Mouse (Mus musculus): ENCODE measurements at regions not wholly inside any gene's neighbourhood (a gene's known extent, or its start where the extent isn't known, plus 50 kb on each side); places are given as distances from the start of the nearest gene placed in this dataset.
"Not testable (repeated sequence)": the region's sequence is repeated elsewhere in the genome, so short reads cannot be mapped to it uniquely, and the experiment has no call there.

- no peak for DNase-seq (ENCODE audit: low read depth, low spot score)
These were observed 122.0 kb upstream of the Mettl15 start for GRCm38 (mm10) chr2:109402556-109402955.

DNA sequence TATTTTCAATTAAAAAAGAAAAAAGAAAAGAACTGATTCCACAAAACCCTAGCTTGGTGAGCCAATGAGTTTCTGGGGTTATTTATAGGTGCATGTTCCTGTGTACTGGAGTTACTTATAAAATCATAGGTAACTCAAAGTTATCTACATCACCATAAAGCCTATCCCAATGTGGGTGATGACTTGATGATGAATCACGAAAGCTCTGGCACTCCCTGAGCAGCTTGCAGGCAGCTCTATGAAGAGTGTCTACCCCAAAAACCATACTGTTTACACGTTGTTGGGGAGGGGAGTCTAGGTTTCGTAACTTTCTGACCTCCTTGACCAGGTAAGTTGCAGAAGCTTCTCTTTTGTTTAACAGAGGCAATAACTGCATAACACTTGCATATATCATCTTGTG lies 123.7 kb upstream of the Mettl15 start:
- no peak for DNase-seq (ENCODE audit: low read depth, low spot score)

DNA sequence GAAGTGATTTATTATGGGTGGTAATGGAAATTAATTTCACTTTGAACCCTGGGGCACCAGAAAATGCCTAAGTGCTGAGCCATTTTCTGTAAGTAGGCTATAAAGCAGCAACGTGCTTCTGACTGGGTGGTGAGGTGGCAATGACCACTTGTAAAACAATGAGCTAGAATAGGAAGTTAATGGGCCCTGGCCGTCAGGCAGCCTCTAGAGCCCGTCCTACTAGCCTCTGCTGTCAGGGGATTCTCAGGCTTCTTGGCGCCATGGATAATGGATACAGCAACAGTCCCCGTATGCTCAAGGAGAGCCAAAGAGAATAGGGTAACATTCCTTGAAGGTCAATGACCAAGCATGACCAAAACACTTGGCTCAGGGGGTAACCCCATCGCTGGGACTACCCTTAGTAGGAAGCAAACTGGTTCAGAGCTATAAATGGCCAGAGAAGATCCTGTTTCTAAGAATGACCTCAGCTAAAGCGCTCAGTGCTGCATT lies 126.1 kb upstream of the Mettl15 start:
- DNase-seq (ENCODE audit: low read depth, low spot score), result no peak

GRCm38 (mm10) chr2:109420098-109420497 lies 139.6 kb upstream of the Mettl15 start:
- DNase-seq (ENCODE audit: low read depth, low spot score), result peak; percentile 69

DNA sequence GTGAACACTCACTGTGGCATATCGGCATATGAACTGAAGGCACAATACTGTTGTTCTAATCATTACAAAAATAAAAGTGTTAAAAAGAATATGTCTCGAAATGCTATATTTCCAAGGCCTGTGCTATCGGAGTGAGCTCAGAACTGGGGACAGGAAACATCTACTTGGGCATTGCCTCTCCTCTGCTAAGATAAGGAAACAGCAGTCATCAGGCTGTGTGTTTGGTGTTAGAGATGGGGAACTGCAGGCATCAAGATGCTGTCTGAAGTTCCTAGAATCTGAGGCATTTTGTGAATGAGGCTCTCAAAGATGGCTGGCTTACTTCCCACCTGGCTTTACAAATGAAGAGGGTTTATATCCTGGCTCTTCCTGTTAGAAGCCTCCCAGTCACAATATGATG lies 150.6 kb upstream of the Mettl15 start:
- DNase-seq (ENCODE audit: low read depth, low spot score), result no peak

DNA sequence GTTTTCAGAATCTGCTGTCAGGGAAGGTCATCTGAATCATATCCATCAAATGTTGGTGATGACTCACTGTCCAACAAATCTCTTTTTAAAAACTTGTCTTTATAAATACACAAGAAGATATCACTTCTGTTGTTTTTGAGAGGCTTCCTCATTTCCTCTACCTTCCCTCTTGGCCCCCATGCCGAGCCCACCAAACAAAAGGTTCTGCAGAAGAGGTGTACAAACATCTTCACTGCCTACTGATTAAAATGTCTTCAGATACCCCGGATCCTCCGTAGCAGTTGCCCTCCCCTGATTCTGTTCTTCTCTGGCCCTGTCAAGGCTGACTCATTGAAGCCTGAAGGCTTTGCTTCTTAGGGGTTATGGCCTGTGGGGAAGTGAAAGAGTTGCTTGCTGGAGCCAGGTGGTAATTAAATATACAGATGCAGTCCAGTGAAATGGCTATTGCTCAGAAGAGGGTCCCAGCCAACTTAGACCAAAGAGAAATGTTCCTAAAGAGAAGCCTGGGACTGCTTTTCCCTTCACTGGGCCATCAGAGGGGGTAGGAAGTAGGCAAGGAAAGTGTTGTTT lies 162.1 kb upstream of the Mettl15 start:
- no peak for DNase-seq (ENCODE audit: low read depth, low spot score)

GRCm38 (mm10) chr2:109443521-109444066 lies 163.0 kb upstream of the Mettl15 start:
- DNase-seq (ENCODE audit: low read depth, low spot score), result no peak

DNA sequence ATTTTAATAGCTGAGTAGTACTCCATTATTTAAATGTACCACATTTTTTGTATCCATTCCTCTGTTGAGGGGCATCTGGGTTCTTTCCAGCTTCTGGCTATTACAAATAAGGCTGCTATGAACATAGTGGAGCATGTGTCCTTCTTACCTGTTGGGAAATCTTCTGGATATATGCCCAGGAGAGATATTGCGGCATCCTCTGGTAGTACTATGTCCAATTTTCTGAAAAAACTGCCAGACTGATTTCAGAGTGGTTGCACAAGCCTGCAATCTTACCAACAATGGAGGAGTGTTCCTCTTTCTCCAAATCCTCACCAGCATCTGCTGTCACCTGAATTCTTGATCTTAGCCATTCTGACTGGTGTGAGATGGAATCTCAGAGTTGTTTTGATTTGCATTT lies 181.7 kb upstream of the Mettl15 start:
- DNase-seq (ENCODE audit: low read depth, low spot score), result not testable (repeated sequence)

DNA sequence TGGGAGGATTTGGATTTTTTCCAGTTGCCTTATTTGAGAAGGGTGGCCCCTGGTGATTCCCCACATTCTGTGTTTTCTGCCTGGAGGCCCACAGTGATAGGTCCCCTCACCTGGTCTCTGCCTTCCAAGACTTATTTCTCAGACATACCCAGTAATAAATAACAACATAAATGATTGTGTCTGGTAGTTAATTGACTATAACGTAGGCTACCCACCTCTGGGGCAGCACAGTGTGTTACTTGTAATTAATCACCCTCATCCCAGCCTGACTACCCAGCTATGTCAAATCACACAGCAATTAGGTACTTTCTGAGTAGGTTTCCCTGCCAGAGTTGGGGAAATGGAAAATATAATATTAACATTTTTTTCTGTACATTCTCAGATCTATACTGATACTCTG lies 190.2 kb upstream of the Bdnf start:
- no peak for DNase-seq (ENCODE audit: low read depth, low spot score)

DNA sequence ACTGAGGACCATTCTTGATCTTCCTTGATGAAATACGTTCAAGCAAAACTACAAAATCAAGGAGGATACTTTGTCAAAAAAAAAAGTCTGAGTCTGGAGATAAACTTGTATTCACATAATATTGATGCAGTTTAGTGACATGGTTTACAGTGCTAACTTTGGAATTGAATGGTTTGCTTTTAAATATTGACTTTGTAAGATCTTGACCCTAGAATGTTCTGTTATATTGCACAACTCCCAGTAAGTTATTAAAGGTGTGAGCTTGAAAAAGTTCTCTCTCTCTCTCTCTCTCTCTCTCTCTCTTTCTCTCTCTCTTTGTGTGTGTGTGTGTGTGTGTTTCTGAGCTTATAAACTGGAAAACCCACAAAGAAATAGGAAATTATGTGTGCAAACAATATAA lies 186.9 kb upstream of the Bdnf start:
- no peak for DNase-seq (ENCODE audit: low read depth, low spot score)

DNA sequence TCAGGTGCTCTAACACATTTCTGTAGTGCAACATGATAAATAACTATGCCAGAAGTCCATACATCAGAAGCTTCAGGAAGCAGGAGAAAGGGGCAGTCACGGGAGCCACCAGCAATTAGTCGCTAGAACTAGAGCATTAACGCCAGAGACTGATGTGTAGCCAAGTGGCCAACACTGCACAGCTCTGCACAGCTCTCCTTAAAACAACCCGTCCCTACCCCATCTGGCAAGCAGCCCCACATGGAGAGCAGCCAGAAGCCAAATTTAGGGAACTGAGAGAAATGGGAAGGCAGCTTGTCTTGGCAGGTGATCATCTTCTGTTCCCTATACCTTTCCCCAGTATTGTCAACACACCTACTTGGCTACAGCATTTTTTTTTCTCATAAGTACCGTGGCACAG lies 172.3 kb upstream of the Bdnf start:
- DNase-seq (ENCODE audit: low read depth, low spot score), result no peak

DNA sequence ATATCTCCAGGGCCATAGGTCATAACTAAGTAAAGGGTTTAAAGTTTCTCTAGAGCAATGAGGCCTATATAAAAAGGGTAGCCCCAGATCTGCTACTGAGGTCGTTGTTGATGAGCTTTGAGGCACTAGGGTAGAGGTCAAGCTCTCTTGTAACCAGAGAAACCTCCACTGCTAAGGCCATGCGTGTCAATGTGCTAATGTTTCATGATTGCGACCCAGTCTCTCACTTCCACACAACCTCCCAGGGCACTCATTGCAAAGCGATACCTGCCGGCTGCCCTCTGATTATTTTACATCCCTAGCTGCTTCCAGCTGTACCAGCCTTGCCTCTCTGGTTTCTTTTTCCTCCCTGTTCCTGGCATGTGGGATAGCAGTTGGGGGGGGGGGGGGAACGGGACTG lies 169.6 kb upstream of the Bdnf start:
- DNase-seq (ENCODE audit: low read depth, low spot score), result no peak

GRCm38 (mm10) chr2:109510070-109510979 lies 164.2 kb upstream of the Bdnf start:
- DNase-seq (ENCODE audit: low read depth, low spot score), result no peak

DNA sequence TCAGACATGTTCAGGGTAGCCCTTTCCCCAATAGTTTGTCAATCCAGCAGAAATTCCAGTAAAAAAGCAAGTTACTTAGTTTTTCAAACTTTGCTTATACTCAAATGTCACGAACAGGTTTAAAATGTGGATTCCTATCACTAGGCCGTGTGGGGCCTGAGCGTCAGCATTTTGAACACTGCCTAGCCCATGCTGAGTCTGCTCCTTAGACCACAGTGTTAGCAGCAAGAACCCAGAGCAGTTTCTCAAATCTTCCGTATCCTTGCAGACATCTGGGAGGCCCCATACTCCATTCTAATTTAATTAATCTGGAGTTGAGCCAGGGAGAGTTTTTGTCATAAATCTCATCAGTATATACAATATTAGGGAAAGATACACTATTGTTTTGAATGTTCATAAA lies 163.4 kb upstream of the Bdnf start:
- DNase-seq (ENCODE audit: low read depth, low spot score), result no peak

DNA sequence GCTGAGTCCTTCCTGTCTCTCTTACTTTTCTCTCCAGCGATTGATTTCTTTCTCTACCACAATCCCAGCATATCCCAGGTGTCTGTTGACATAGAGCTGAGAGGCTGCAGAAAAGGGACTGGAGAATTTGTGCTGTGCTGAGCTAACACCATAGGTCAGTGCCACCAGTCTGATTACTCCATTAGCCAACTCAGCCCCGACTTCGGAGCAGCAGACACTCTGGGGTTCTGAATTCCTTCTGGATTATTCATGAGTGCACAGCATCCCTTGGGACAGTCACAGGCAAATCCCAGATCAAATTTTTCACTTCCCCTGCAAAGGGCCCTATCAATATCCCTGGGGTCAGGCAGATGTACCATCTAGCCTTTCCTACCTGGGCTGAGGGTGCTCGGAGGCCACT lies 155.2 kb upstream of the Bdnf start:
- DNase-seq (ENCODE audit: low read depth, low spot score), result no peak

GRCm38 (mm10) chr2:109520471-109520870 lies 154.0 kb upstream of the Bdnf start:
- DNase-seq (ENCODE audit: low read depth, low spot score), result no peak

- no peak for DNase-seq (ENCODE audit: low read depth, low spot score)
These were observed 135.0 kb upstream of the Bdnf start for GRCm38 (mm10) chr2:109539519-109539918.

DNA sequence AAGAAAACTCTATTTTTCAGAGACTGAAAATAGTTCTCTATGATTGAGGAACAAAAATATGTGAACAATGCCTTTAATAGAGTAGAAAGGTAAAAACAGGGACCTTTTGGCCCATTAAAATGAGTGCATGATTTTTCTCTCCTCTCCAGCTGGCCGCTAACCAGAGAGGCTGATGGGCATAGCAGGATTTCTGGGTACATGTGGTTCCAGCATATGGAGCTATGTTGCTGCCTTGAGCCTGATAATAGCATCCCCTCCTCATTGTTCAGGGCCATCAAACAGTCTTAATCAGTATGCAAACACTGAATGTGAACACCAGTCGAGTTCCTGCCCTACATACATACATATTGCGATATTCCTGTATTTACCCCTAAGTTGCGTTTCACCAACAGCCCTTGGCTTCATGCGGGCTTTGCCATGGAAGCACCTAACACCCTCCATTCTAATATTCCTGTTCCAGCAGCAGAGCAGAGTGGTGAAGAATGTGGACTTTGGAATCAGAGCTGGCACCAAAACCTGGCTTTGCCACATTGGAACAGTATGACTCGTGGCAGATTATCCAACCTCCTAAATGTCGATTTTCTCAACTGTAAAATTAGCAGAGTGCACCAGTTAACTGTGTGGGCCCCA lies 127.9 kb upstream of the Bdnf start:
- no peak for DNase-seq (ENCODE audit: low read depth, low spot score)

DNA sequence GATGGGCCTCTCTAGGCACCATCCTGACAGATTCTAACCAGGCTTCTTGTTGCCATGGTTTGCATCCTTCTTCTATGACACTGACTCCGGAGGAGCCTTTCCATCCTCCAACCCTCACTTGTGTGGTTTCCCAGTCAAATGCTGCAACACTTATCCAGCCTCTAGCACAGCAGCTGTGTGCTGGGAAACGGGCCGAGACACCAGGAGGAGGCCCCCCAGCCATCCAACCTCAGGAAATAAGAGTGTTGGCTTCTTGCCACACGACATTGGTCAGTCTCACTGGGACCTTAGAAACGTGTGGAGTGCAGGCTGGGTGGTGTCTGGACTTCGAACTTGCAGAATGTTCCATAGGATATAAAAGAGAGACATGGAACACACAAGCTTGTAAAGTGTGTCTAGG lies 119.9 kb upstream of the Bdnf start:
- no peak for DNase-seq (ENCODE audit: low read depth, low spot score)

GRCm38 (mm10) chr2:109559088-109560030 lies 115.1 kb upstream of the Bdnf start:
- no peak for DNase-seq (ENCODE audit: low read depth, low spot score)

DNA sequence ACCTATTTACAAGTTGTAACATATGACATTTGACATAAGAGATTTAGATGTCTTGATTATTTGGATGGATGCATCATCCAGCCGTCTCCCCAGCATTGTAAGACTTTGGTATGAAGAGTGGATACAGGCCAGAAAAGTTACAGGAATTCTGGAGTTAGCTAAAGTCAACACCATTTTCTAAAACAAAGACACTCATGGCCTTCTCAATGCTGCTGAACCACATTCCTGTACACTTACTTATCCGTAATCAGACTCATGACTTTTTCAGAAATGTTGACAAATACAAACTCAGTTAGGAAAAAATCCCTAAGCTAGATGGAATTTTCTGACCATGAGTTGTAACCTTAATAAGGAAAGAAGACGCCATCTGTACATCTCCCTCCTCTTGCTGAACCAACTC lies 111.5 kb upstream of the Bdnf start:
- DNase-seq (ENCODE audit: low read depth, low spot score), result no peak
